Mouse (Mus musculus) megakaryocyte, adult 5-6 weeks (primary cell): ENCODE data around the gene Psma6. TPM values are rescaled to one million over a fixed set of nuclear protein-coding genes. Genes with fewer than 3 reads are reported as not detected.
"Not testable (repeated sequence)": the region's sequence is repeated elsewhere in the genome, so short reads cannot be mapped to it uniquely, and the experiment has no call there.

Experiments
- ATAC-seq: 2 replicates; pipeline ENCODE4 v1.8.0; 2016; ENCODE audit warnings: mild to moderate bottlenecking, inconsistent platforms; ENCODE audit not compliant: poor library complexity, severe bottlenecking
- total RNA-seq, 2 experiments: library from RNA; stranded (forward) in 1 of 2; stranded (reverse) in 1 of 2; fragments of 153-499, 151-499 nt in 1 of 2; fragments of 221-1000, 200-1000 nt in 1 of 2; gene quantifications; 2 replicates each; pipeline versions ENCODE4 v1.2.3 to v1.2.4; 2015 to 2017

Psma6 gene
- total RNA-seq, 2 experiments from 2014 or later: 237 to 242 TPM

DNA sequence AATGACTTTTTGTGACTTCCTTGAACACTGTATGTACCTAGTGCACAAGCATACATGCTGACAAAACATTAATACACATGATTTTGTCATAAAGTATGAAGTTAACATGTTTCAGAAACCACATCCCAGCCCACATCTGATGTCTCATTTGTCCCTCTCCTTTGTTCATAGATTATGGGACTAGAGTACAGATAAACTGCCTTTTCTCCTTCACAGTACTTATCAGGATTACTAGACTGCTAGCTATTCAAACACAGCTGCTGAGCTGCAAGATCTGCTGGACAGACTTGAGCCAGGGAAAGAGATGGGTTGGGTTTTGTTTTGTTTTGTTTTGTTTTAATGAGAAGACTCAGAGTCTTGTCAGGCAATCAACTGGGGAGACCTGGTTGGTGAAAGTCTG is 8.1 kb downstream of the Psma6 start:
- ATAC-seq: no peak

DNA sequence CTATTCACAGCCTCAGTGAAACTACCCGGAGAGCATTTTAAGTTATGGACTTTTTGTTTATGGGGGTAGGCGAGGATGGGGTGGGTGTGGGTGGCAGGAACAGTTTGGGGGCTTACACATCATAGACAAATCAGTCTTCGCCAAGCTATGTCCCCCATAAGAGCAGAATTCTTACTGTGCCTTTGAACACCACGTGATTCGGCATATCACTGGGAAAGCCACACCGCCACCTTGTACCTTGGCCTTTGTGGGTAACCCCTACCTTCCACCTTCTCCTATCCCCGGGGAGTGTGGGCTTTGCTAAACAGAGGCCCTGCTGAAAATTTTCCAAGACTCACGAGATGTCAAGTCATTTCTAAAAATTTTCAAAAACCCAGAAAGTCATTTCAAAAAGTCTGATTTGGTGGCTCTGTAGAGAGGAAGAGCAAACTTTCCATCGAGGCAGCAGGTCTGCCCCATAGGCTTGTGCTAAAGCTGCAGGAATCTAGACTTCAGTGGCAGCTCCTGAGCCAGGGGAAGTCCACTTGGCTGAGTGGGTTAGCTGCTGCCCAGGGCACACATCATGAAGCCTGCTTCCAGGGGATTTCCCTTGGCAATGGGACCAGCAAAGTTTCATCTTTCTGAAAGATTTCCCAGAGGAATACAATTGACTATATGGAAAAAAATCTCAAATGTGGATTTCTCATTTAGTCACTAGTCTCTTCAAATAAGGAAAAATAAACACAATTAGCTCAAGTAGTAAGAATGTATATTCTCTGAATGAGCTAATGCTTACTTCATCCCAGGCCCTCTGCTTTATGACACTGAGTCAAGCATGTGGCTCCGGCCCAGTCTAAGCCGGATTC is 8.9 kb downstream of the Psma6 start:
- no peak for ATAC-seq

DNA sequence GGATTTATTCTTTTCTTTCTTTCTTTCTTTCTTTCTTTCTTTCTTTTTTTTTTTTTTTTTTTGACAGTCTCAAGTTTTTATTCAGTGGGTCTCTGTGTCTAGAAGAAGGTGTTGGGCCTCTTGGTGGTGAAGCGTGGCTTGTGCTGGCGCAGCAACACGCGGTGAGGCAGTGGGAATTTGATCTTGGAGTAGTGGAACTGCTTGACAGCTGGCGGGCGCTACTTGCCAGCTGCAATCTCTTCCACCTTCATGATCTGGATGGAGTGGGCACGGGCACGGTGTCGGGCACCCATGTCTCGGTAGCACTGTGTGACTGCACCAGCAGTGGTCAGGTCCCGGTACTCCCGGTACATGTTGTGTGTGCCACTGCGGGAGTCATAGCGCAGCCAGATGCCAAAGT is 11.6 kb downstream of the Psma6 start:
- ATAC-seq: not testable (repeated sequence)

DNA sequence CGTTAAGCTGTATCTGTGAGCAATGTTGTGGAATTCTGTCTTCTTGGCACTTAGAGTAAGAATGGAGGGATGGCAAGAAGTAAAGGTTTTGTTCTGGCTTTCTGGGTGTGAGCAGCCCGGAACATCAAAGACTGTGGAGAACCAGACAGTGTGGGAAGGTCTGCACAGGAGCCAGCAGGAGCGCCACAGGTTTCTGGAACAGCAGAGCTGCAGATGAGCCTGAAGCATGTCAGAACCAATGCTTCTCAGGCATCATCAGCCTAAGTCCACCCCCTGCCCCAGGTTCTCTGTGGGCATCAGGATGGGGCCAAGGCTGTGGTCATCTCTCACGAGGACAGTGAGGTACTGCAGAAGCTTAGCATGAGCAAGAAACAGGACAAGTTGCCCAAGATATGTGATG is 12.5 kb downstream of the Psma6 start:
- no peak for ATAC-seq

DNA sequence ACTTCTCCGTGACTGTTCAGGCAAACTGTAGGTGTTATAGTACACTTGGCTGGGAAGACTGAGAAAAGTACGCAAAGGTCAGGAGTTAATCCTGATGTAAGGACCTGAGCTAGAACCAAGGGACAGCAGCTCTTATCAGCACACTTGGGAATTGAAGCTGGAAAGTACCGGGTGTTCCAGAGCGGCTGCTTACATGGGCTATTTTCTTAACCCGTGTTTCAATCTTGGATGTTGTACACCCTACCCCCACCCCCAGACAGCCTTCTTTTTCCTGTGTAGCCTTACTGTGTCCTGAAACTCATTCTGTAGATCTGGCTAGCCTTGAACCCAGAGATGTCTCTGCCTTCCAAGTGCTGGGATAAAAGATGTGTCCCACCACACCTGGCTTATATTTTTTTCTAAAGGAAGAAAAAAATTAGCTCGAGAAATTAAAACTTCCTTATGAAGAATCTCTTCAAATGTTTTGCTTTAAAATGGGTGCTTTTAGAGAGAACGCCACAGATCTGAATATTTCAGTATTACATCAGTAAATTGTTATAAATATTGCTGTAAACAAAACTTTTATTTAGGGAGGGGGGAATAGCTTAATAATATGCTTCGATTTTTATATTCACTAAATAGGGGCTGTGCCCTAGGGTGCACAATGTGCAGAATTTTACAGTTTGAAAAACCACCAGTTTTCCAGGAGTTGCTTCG is 13.7 kb downstream of the Psma6 start:
- no peak for ATAC-seq

DNA sequence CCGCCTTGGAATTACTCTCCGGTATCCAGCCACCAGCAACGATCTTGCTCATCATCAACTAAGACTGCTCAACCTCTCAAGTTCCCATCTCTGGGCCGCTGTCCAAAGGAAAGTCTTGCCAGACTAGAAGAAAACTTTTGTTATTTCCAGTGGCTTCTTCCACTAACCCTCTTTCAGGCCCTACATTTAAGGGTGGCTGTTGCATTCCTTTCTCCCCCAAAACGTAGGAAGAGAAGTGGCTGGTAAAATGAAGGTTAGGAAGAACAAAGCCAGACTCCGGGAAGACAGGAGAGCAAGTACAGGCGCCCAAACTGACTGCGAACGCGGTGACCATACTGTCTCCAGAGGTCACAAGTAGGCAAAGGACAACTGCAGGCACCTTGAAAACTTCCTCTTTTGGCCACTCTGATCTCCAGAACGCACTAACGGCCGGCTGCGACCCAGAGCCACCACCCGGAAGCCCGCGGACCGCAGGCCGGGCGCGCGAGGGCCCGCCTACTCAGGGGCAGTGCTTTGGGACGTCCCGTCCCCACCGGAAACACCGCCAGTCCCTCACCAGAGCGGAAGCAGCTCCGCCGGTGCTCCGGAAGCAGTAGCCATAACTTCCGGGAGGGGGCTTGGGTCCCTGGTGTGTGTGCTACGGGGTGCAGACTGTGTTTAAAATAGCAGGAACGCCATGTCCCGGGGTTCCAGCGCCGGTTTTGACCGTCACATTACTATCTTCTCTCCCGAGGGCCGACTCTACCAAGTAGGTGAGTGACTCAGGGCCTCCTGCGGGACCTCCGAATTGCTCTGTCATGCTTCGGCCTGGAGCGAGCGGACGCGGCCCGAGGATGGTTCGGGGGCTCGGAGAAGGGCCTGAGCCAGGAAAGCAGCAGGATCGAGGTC is 14.5 kb downstream of the Psma6 start:
- peak; percentile 99 for ATAC-seq

DNA sequence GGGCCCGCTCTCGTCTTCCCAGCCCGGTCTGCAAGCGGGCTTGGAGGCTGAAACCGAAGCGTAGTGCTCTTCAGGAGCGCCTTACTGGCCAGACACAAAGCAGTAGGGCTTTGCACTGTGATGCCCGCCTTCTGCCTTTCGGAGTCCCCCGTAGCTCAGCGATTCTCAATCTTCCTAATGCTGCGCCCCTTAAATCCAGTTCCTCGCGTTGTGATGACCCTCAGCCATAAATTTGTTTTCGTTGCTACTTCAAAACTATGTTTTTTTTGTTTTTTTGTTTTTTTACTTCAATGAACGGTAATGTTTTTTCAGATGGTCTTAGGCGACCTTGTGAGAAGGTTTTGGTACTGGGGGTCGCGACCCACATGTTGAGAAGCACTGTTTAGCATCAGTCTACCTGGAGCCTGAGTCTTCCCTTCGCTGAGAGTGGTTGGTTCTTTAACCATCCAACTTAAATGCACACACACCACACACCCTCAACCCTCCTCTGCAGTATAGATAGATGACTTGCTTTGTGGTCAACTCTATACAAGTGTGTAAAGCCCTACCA is 15.2 kb downstream of the Psma6 start:
- peak; percentile 20 for ATAC-seq

DNA sequence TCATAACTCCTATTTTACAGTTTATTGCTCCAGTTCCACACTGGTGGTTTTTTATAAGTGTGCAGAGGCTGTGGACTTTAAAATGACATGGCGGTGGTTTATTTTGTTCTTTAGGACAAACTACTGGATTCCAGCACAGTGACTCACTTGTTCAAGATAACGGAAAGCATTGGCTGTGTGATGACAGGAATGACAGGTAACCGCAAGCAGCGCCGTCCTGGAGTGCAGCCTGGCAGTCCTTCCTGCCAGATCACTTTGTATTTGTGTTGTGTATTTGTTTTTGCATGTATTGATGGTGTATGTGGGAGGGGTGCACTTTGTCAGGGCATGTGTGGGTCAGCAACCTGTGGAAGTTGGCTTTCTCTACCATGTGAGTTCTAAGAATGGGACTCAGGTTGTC is 23.9 kb downstream of the Psma6 start:
- no peak for ATAC-seq

DNA sequence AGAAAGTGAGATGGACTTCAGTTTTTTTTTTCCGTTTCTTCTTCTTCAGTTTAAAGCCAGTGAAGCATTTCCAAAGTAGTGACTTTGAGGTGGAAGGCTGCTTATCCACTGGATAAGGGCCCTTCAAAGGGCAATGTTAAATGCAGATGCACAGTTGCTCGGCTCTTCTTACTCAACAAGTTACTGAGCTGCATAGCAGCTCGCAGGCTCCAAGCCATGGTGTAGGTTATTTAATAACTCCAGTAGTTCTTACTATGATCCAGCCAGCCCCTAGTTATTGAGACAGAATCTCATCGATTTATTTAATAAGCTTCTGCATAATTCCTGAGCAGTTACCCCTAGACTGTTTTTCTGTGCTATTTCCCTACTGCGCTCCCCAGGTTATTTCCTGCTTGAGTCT is 31.2 kb downstream of the Psma6 start:
- no peak for ATAC-seq

DNA sequence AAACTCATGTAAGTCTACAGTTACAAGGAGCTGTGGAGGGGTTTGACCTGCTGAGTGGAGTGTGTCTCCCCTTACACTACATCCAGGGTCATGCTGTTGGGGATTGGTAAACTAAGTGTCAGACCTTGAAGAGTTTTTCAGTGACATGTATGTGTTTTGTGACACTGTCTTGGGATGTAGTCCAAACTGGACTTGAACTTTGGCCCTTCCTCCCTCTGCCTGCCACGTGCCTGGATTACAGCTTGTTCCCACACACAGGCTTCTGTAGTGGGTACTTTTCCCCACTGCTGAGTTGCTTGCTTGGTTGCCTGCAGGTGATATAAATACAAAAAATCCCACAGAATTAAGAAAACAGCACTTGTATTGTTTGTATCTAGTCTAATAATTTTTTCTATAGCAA is 31.7 kb downstream of the Psma6 start:
- no peak for ATAC-seq

DNA sequence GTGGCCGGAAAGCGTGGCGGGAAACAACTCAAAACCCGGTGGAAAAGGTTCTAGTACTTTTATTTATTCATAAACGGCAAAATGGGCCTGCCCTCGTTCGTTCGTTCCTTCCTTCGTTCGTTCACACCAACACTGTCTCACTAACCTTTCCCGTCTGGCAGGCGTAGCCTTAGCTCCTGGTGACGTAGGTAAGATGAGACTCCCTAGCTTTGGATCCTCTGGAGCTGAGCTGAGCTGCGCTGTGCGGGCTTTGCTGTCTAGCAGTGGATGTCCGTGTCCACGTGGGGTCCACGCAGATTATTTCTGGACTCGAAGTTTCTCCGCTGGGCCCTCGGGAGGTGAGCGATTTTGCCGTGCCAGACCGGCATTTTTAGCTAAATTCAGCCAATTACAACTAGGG is 36.2 kb downstream of the Psma6 start:
- ATAC-seq: no peak

DNA sequence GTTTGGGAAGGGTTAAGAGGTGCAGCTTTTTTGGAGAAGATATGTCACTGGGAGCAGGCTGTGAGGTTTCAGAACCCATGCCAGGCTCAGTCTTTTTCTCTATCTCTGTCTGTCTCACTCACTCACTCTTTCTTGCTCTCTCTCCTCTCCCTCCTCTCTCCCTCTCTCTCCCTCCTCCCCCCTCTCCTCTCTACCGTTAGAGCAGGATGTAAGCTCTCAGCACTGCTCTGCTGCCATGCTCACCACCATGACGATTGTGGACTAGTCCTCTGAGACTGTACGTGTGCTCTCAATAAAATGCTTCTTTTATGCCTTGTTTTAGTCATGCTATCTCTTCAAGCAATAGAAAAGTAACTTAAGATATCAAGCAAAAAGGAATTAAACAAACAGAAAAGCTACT is 38.0 kb downstream of the Psma6 start:
- ATAC-seq: no peak

DNA sequence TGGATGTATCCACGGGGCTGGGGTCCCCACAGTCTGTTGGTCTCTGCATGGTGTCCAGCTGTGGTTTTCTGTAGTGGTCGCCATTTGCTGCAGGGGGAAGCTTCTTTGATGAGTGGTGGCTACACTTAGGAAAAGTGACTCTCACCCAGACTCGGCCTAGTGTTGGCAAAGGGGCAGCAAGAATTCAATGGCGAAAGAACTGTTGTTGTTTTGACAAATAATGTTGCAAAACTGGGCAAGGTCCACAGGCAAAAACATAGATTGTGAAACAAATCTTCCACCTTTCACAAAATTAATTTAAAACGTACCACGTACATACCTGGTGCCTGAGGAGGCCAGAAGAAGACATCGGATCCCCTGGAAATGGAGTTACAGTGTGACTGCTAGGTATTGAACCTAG is 42.3 kb downstream of the Psma6 start:
- ATAC-seq: no peak

DNA sequence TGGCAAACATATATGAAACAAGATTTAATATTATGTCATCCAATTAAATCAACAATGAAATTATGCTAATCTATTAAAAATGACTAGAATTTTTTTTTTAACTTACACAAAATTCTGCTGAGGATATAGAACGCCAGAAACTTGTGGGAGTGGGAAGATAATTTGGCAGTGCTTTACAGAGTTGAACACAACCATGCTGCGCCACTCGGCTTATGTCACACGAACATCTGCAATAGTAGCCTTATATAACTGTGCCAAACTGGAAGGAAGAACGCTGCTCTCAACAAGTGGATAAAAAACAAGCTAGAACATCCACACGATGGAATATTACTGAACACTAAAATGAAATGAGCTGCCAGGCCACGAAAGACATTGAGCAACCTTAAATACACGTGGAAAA is 45.2 kb downstream of the Psma6 start:
- ATAC-seq: no peak

DNA sequence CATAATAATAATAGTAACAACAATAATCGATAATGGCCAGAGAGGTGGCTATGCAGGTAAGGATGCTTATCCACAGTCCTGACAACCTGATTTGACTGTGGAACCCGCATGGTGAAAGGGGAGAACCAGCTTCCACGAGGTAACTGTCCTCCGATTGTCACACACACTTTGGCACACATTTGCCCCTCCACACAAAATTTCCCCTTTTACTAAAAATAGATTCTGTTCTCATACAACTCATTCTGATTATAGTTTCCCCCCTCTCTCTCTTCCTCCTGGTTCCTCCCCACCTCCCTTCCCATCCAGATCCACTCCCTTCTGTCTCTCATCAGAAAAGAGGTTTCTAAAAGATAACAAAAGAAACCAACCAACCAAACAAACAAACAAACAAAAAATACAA is 45.9 kb downstream of the Psma6 start:
- ATAC-seq: no peak

DNA sequence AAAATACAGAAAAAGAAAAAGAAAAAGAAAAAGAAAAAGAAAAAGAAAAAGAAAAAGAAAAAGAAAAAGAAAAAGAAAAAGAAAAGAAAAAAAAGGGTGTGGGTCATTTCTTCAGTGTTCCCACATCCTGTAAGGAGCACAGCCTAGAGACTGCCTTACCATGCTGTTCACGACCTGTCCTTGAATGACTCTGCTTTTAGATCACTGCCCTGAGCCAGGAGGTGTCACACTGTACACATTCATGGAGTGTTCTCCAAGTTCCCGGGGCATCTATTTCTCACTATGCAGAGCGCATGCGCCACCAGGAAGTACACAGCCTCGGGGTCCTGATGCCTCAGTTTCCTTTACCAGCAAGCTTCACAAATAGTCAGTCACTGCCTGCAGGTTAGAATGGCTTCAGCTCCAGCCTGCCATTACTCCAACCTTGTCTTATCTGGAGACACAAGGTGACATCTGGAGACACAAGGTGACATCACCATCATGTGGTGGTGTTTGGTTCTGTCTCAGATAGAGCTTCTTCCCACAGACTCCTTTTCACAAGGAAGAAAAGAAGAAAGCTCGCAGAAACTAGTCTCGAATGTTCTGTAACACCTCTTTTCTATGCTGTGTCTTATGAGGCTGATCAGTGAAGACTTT is 48.4 kb downstream of the Psma6 start:
- ATAC-seq: no peak

DNA sequence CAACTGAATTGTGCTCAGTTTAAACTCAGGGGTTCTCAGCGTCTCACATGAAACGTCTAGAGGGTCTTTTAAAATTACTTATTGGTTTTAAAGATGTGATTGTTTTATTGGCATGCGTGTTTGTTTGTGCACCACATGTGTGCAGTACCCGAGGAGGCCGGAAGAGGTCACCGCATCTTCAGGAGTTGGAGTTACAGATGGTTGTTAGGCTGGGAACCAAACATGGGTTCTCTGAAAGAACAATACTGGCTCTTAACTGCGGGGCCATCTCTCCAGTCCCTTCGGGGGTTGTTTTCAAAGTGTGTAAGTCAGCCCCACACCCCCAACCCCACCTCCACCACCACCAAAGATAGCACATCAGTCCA is 48.9 kb downstream of the Psma6 start:
- ATAC-seq: no peak

DNA sequence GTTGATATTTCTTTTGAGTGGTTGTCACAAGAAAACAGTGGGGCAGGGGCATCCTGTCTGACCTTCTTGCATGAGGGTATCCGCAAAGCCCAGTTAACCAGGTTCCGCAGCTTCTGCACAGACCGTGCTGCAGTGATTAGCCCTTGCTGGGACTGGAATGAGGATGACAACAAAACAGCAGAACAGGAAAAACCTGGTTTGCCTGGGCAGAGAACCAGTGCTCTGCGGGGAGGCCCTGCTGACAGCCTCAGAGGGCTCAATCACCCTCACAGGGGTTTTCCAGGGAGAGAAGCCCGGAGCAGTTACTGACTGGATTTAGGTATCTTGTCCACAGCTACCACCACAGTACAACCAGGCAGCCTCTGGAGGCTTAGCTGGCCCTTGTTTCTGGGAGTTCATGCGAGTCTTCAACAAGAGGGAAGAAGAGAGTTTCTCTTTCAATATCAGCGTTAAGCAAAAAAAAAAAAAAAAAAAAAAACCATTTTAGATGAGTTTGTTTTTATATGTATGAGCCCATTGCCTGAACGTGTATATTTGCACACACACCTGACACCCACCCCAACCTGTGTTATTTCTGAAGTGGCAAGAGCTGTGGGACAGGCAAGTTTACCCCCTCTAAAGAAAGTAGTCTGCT is 49.9 kb downstream of the Psma6 start:
- peak; percentile 26 for ATAC-seq

DNA sequence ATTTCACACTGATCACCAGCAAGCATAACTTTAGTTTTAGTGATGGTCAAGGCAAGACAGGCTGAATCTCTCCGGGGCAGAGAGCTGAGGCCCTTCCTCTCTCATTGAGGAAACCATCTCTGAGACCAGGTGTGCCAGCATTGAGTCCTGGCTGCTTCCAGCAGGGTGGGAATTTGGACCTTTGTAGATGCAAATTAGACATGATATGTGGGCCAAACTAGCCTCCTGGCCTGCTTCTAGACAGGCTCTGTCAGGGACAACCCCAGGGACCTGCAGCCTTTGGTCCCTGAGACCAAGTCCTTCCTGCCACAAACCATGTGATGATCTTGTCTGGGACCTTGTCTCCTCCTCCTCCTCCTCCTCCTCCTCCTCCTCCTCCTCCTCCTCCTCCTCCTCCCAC is 51.1 kb downstream of the Psma6 start:
- ATAC-seq: no peak

DNA sequence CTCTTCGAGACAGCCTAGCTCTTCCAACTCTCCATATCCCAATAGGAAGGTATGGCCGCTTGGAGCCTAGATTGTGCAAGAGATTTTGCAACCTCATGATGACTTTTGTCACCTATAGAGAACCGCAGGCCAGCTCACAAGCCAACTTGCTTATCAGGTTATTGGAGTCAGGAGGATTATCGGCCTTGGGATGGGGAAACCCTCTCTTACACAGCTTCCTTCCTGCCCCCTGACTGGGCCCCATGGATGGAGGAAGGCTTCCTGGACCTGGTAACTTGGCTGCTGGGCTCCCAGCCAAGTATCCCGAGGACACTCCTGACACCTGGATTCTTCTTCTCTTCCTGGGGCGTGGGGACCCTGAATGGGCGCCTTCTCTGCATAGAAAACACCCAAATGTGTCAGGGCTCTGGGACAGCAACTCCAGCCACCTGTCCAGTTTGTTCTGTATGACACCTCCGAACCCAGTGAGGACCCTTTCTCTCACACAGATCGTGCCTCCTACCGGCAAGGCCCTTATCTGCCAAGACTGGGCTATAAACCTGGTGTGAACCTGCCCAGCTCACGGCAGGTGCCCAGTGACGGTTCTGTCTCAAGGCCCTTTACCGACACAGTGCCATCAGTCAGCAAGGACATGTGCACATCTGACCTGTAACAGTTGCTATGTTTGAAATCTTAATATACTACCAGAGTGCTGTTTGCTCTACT is 53.3 kb downstream of the Psma6 start:
- ATAC-seq: peak; percentile 61
